Mouse (Mus musculus) kidney, adult 2 months (tissue): ENCODE data around the gene Gtf3c2. TPM values are rescaled to one million over a fixed set of nuclear protein-coding genes. Genes with fewer than 3 reads are reported as not detected.

Experiments
- DNase-seq: peaks from one replicate; pipeline ENCODE4 v3.0.0; 2021
- H3K27ac ChIP-seq: fragments of 200-500 bp; 2 replicates; pipeline ENCODE4 v1.5.1; 2012; ENCODE audit warnings: low read depth, low read length, control low read depth, inconsistent platforms; ENCODE audit not compliant: insufficient read depth
- H3K27me3 ChIP-seq: fragments of 200-500 bp; replicated peaks from 2 replicates; pipeline ENCODE4 v1.6.1; 2012; ENCODE audit warnings: mild to moderate bottlenecking, moderate library complexity, low read length, inconsistent platforms; ENCODE audit not compliant: control insufficient read depth, insufficient read depth
- H3K36me3 ChIP-seq: fragments of 200-500 bp; 2 replicates; pipeline ENCODE4 v1.6.1; 2012; ENCODE audit warnings: mild to moderate bottlenecking, moderate library complexity, low read length, inconsistent platforms; ENCODE audit not compliant: control insufficient read depth, insufficient read depth
- H3K4me1 ChIP-seq: fragments of 200-500 bp; 2 replicates; pipeline ENCODE4 v1.6.1; 2011; ENCODE audit warnings: low read length; ENCODE audit not compliant: control insufficient read depth, insufficient read depth
- H3K4me3 ChIP-seq: fragments of 200-500 bp; 2 replicates; pipeline ENCODE4 v1.5.1; 2011; ENCODE audit warnings: mild to moderate bottlenecking, low read depth, low read length, control low read depth; ENCODE audit not compliant: insufficient read depth
- CTCF ChIP-seq: fragments of 200-500 bp; conservative IDR thresholded peaks from 2 replicates; pipeline ENCODE4 v1.5.1; 2011; ENCODE audit warnings: low read depth, mild to moderate bottlenecking, control low read depth, low read length, moderate library complexity, mixed read lengths; ENCODE audit not compliant: insufficient read depth, insufficient read length
- POLR2A ChIP-seq: fragments of 200-500 bp; IDR thresholded peaks from one replicate; pipeline ENCODE4 v1.6.1; 2011; ENCODE audit warnings: low read depth, low read length, control low read depth
- WGBS: fragments of 180-500 bp; shearing (Covaris S2); methylation state at CpG from one replicate; pipeline ENCODE4 v1.1.7; 2018; 5-methylcytosine and 5-hydroxymethylcytosine counted together
- polyA plus RNA-seq: library from polyadenylated mRNA; depleted of rRNA; stranded (reverse); fragments of >200 nt; gene quantifications from 2 replicates; pipeline ENCODE4 v1.2.3, GENCODE M21; 2012

Gene Gtf3c2
- polyA plus RNA-seq, 1 experiment, result 47.8 TPM

- DNase-seq, result peak; percentile 99
- Histone ChIP-seq H3K4me3 (peak within 1 kb of the TSS; percentile 74), H3K4me1 (no peaks in the 10 kb centered on the region; the same call in 1 of the 2 replicates), H3K27ac (peak within 1 kb of the TSS; percentile 80), H3K36me3 (peaks cover 5% of the 10 kb centered on the region), H3K27me3 (no peaks in the 10 kb centered on the region)
- WGBS, result under 1% methylated on average over 53 of the region's 53 CpGs
- TF ChIP-seq POLR2A (peak; percentile 72), CTCF (no peak)
Observed at GRCm38 (mm10) chr5:31201742-31202590, 22.0 kb upstream of the Gtf3c2 start, which contains the start of gene Zfp513. Gene Zfp513 (minus strand): TSS chr5:31202303.

DNA sequence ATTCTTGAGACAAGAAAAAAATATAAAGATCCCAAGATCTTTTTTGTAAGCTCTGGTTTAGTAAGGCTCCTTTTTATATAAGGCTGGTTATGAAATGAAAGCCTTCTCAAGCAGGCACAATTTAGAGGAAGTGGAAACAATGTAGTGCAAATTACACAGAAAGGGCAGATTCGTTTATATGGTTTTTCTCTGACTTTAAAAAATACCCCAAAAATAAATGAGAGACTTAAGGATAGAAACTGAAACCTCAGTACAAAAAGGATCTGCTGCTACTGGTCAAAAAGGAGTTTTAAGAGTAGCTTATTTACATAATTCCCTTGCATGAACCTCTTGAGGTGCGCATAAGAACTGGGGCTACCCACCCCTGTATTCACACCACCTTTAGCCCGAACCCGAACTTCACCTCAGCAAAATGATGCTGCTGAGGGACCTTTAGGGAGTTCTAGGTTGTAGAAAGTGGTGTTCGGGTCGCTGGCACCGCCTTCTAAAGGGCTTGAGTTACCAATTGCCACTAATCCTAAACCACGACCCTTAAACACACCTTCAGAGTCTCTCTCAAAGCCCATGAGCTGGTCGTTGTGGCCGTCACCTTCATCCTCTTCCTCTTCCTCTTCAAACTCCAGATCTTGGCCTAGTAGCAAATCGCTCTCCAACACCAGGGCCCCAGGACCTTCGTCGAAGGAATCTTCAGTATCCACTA is 21.2 kb upstream of the Gtf3c2 start:
- DNase-seq, result no peak
- no peaks in the 10 kb centered on the region for H3K27me3 ChIP-seq
- H3K36me3 ChIP-seq, result peaks cover 8% of the 10 kb centered on the region
- H3K4me1 ChIP-seq, result no peaks in the 10 kb centered on the region; the same call in 1 of the 2 replicates
- peak overlapping the region; percentile 71 for H3K4me3 ChIP-seq
- H3K27ac ChIP-seq, result peak overlapping the region; percentile 29
- no peak for TF ChIP-seq POLR2A
- no peak for TF ChIP-seq CTCF
- WGBS, result 10% methylated on average over 13 of the region's 13 CpGs

DNA sequence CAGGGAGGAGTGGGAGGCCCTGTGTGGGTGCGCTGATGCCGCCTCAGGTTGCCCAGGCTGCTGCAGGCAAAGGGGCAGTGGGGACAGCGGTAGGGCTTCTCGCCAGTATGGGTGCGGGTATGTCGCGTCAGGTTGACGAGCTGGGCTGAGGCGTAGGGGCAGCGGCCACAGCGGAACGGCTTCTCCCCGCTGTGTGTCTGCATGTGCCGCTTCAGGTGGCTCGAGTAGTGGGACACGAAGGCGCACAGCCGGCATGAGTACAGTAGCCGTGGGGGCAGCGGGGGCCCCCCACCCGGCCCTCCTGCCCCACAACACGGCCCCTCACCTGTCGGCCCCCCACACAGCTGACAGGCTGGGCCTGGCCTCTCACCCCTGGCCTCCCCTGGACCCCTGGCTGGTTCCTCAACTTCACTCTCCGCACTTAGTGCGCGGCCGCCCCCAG is 20.4 kb upstream of the Gtf3c2 start:
- peaks cover 10% of the 10 kb centered on the region for H3K36me3 ChIP-seq
- DNase-seq, result no peak

GRCm38 (mm10) chr5:31199893-31200292 is 19.9 kb upstream of the Gtf3c2 start:
- Histone ChIP-seq H3K4me1 (no peaks in the 10 kb centered on the region; the same call in 1 of the 2 replicates), H3K27me3 (no peaks in the 10 kb centered on the region), H3K4me3 (no peak overlapping the region), H3K27ac (no peak overlapping the region), H3K36me3 (peaks cover 10% of the 10 kb centered on the region)
- DNase-seq, result peak; percentile 29
- WGBS, result 54% methylated on average over 9 of the region's 9 CpGs
- no peak for TF ChIP-seq POLR2A
- TF ChIP-seq CTCF, result peak; percentile 35

More for the DNA sequence above, 20.4 kb upstream of the Gtf3c2 start:
- 81% methylated on average over 27 of the region's 27 CpGs for WGBS
- no peak overlapping the region for H3K27ac ChIP-seq
- H3K4me1 ChIP-seq, result no peaks in the 10 kb centered on the region; the same call in 1 of the 2 replicates
- TF ChIP-seq CTCF, result no peak
- TF ChIP-seq POLR2A, result no peak
- no peak overlapping the region for H3K4me3 ChIP-seq
- no peaks in the 10 kb centered on the region for H3K27me3 ChIP-seq

- H3K4me3 ChIP-seq, result no peak overlapping the region
- DNase-seq, result no peak
- no peaks in the 10 kb centered on the region; the same call in 1 of the 2 replicates for H3K4me1 ChIP-seq
- H3K27ac ChIP-seq, result no peak overlapping the region
- 87% methylated on average over 19 of the region's 19 CpGs for WGBS
- no peaks in the 10 kb centered on the region for H3K27me3 ChIP-seq
- TF ChIP-seq POLR2A (no peak), CTCF (no peak)
- peaks cover 10% of the 10 kb centered on the region for H3K36me3 ChIP-seq
Observed at GRCm38 (mm10) chr5:31199321-31199892, 19.5 kb upstream of the Gtf3c2 start.

DNA sequence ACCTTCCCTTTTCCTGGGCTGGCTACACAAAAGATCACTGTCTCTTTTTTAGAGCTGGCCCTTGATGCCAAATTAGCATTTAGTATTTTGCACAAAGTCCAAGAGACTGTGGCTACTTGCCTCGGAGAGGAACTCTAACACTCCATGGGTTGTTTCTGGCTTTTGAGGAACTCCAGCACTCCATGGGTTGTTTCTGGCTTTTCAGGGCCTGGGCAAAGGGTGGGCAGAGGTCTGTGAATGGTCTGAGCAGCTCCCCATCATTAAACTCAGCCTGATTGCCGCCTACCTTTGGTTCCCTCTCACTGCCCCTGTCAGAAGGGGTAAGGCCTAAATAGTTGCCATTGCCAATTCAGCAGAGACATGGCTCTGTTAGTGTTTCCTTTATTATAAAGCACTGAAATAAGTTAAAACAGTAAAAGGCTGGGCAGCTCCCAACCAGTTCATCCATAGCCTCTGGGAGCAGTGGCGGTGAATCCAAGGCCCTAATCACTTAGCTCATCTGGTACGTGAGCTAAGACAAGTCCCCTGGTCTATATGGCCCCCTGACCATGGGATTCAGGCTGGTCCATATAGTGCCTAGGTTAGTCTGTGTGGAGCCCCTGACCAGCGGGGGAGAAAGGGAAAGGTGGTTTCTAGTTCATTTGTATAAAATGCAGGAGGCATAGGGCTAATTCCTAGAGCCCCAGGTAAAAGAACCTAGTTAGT is 18.8 kb upstream of the Gtf3c2 start:
- Histone ChIP-seq H3K27ac (no peak overlapping the region), H3K27me3 (no peaks in the 10 kb centered on the region), H3K36me3 (peaks cover 10% of the 10 kb centered on the region), H3K4me1 (peaks cover 2% of the 10 kb centered on the region; the same call in 1 of the 2 replicates), H3K4me3 (no peak overlapping the region)
- no peak for DNase-seq
- TF ChIP-seq POLR2A (no peak), CTCF (no peak)
- 80% methylated on average over 5 of the region's 5 CpGs for WGBS
